Mouse (Mus musculus) embryonic facial prominence, embryonic 12.5 days (tissue): ENCODE measurements around the gene Atxn7. TPM values are rescaled to one million over a fixed set of nuclear protein-coding genes. Genes with fewer than 3 reads are reported as not detected.

Experiments
- ATAC-seq: fragments of 200-750 bp; cut with Nextera tagmentation; 2 replicates; pipeline ENCODE4 v1.8.0; 2017; ENCODE audit not compliant: insufficient number of reproducible peaks, insufficient read depth, low FRiP score, low TSS enrichment
- H3K27ac ChIP-seq: fragments of 300-500 bp; sonication (generic); 2 replicates; pipeline ENCODE4 v1.5.1; 2016; ENCODE audit warnings: mild to moderate bottlenecking
- H3K27me3 ChIP-seq: fragments of 300-500 bp; sonication (generic); 2 replicates; pipeline ENCODE4 v1.6.1; 2016; ENCODE audit warnings: mild to moderate bottlenecking, moderate library complexity
- H3K36me3 ChIP-seq: fragments of 300-500 bp; sonication (generic); 2 replicates; pipeline ENCODE4 v1.6.1; 2016; ENCODE audit warnings: mild to moderate bottlenecking
- H3K4me1 ChIP-seq: fragments of 300-500 bp; sonication (generic); 2 replicates; pipeline ENCODE4 v1.6.1; 2016
- H3K4me2 ChIP-seq: fragments of 300-500 bp; sonication (generic); replicated peaks from 2 replicates; pipeline ENCODE4 v1.6.1; 2016; ENCODE audit warnings: mild to moderate bottlenecking, moderate library complexity
- H3K4me3 ChIP-seq: fragments of 300-500 bp; sonication (generic); 2 replicates; pipeline ENCODE4 v1.5.1; 2016; ENCODE audit warnings: mild to moderate bottlenecking
- H3K9ac ChIP-seq: fragments of 300-500 bp; sonication (generic); 2 replicates; pipeline ENCODE4 v1.6.1; 2016; ENCODE audit warnings: mild to moderate bottlenecking, moderate library complexity
- H3K9me3 ChIP-seq: fragments of 300-500 bp; sonication (generic); 2 replicates; pipeline ENCODE4 v1.6.1; 2016; ENCODE audit warnings: mild to moderate bottlenecking, moderate library complexity
- WGBS: fragments of 180-500 bp; shearing (Covaris S2); methylation state at CpG from one replicate; pipeline ENCODE4 v1.1.7; 2016; 5-methylcytosine and 5-hydroxymethylcytosine counted together
- polyA plus RNA-seq: library from polyadenylated mRNA; unstranded; fragments of >200 nt; fragmentation: Nextera tagmentation; extraction: Ambion mirVana; gene quantifications from 2 replicates; pipeline ENCODE4 v1.2.1, GENCODE M21; 2016

The Atxn7 gene
- polyA plus RNA-seq, 1 experiment from 2014 or later, result 5.0 TPM

- no peak overlapping the region for H3K4me3 ChIP-seq
- no peaks in the 10 kb centered on the region for H3K9me3 ChIP-seq
- H3K9ac ChIP-seq, result peak overlapping the region; percentile 12; the same call in 1 of the 2 replicates
- H3K4me1 ChIP-seq, result peaks cover 36% of the 10 kb centered on the region
- peak overlapping the region; percentile 71; the same call in 1 of the 2 replicates for H3K27ac ChIP-seq
- H3K36me3 ChIP-seq, result no peaks in the 10 kb centered on the region
- 7% methylated on average over 10 of the region's 10 CpGs for WGBS
- no peaks in the 10 kb centered on the region for H3K27me3 ChIP-seq
- ATAC-seq, result peak; percentile 29; the same call in 1 of the 2 replicates
- H3K4me2 ChIP-seq, result peak overlapping the region; percentile 29
Measured at GRCm38 (mm10) chr14:14067648-14068472, 106.6 kb downstream of the Atxn7 start.

- Histone ChIP-seq H3K4me2 (no peak overlapping the region), H3K9ac (no peak overlapping the region), H3K27ac (peak overlapping the region; percentile 71; the same call in 1 of the 2 replicates), H3K36me3 (no peaks in the 10 kb centered on the region), H3K4me3 (no peak overlapping the region), H3K9me3 (no peaks in the 10 kb centered on the region), H3K4me1 (peaks cover 36% of the 10 kb centered on the region), H3K27me3 (no peaks in the 10 kb centered on the region)
- 38% methylated on average over 3 of the region's 3 CpGs for WGBS
- no peak for ATAC-seq
Measured at GRCm38 (mm10) chr14:14068553-14068952, 107.3 kb downstream of the Atxn7 start.

- 21% methylated on average over 6 of the region's 6 CpGs for WGBS
- no peaks in the 10 kb centered on the region for H3K36me3 ChIP-seq
- no peak overlapping the region for H3K9ac ChIP-seq
- H3K4me3 ChIP-seq, result no peak overlapping the region
- no peaks in the 10 kb centered on the region for H3K9me3 ChIP-seq
- H3K27ac ChIP-seq, result peak overlapping the region; percentile 20
- H3K27me3 ChIP-seq, result no peaks in the 10 kb centered on the region
- H3K4me1 ChIP-seq, result peaks cover 25% of the 10 kb centered on the region
- no peak for ATAC-seq
- no peak overlapping the region for H3K4me2 ChIP-seq
Measured at GRCm38 (mm10) chr14:14070541-14071315, 109.5 kb downstream of the Atxn7 start.

- 64% methylated on average over 4 of the region's 4 CpGs for WGBS
- Histone ChIP-seq H3K4me2 (no peak overlapping the region), H3K36me3 (no peaks in the 10 kb centered on the region), H3K9ac (no peak overlapping the region), H3K27ac (0 out of 2 replicates have a peak overlapping the region, but pooled peaks have one; percentile 20), H3K4me1 (peaks cover 25% of the 10 kb centered on the region), H3K27me3 (no peaks in the 10 kb centered on the region), H3K4me3 (no peak overlapping the region), H3K9me3 (no peaks in the 10 kb centered on the region)
- ATAC-seq, result no peak
Measured at GRCm38 (mm10) chr14:14071456-14071855, 110.2 kb downstream of the Atxn7 start.

- no peaks in the 10 kb centered on the region for H3K9me3 ChIP-seq
- no peak overlapping the region for H3K4me3 ChIP-seq
- H3K36me3 ChIP-seq, result no peaks in the 10 kb centered on the region
- no peak for ATAC-seq
- no peaks in the 10 kb centered on the region for H3K4me1 ChIP-seq
- WGBS, result 87% methylated on average over 6 of the region's 6 CpGs
- no peak overlapping the region for H3K27ac ChIP-seq
- no peaks in the 10 kb centered on the region for H3K27me3 ChIP-seq
- no peak overlapping the region for H3K4me2 ChIP-seq
- H3K9ac ChIP-seq, result no peak overlapping the region
Measured at GRCm38 (mm10) chr14:14080604-14081194, 119.5 kb downstream of the Atxn7 start.

GRCm38 (mm10) chr14:14083811-14084210 is 122.6 kb downstream of the Atxn7 start:
- H3K9me3 ChIP-seq, result no peaks in the 10 kb centered on the region
- H3K4me3 ChIP-seq, result no peak overlapping the region
- no peak for ATAC-seq
- peaks cover 2% of the 10 kb centered on the region; the same call in 1 of the 2 replicates for H3K36me3 ChIP-seq
- no peaks in the 10 kb centered on the region for H3K4me1 ChIP-seq
- no peaks in the 10 kb centered on the region for H3K27me3 ChIP-seq
- 89% methylated on average over 8 of the region's 8 CpGs for WGBS
- H3K4me2 ChIP-seq, result no peak overlapping the region
- H3K9ac ChIP-seq, result no peak overlapping the region
- no peak overlapping the region for H3K27ac ChIP-seq

- H3K27me3 ChIP-seq, result no peaks in the 10 kb centered on the region
- H3K4me1 ChIP-seq, result no peaks in the 10 kb centered on the region
- 90% methylated on average over 4 of the region's 4 CpGs for WGBS
- H3K9ac ChIP-seq, result no peak overlapping the region
- H3K4me2 ChIP-seq, result no peak overlapping the region
- ATAC-seq, result no peak
- no peaks in the 10 kb centered on the region for H3K9me3 ChIP-seq
- H3K4me3 ChIP-seq, result no peak overlapping the region
- H3K36me3 ChIP-seq, result peaks cover 12% of the 10 kb centered on the region
- H3K27ac ChIP-seq, result no peak overlapping the region
Measured at GRCm38 (mm10) chr14:14086711-14087263, 125.5 kb downstream of the Atxn7 start.

- no peak for ATAC-seq
- 65% methylated on average over 6 of the region's 6 CpGs for WGBS
- H3K27me3 ChIP-seq, result no peaks in the 10 kb centered on the region
- no peaks in the 10 kb centered on the region for H3K4me1 ChIP-seq
- no peaks in the 10 kb centered on the region for H3K9me3 ChIP-seq
- H3K27ac ChIP-seq, result no peak overlapping the region
- no peak overlapping the region for H3K9ac ChIP-seq
- H3K36me3 ChIP-seq, result peaks cover 12% of the 10 kb centered on the region
- H3K4me3 ChIP-seq, result no peak overlapping the region
- no peak overlapping the region for H3K4me2 ChIP-seq
Measured at GRCm38 (mm10) chr14:14087348-14087747, 126.1 kb downstream of the Atxn7 start.

- no peak overlapping the region for H3K4me3 ChIP-seq
- ATAC-seq, result no peak
- no peak overlapping the region for H3K4me2 ChIP-seq
- no peak overlapping the region for H3K27ac ChIP-seq
- peaks cover 16% of the 10 kb centered on the region for H3K36me3 ChIP-seq
- H3K9me3 ChIP-seq, result no peaks in the 10 kb centered on the region
- H3K27me3 ChIP-seq, result no peaks in the 10 kb centered on the region
- H3K4me1 ChIP-seq, result no peaks in the 10 kb centered on the region
- no peak overlapping the region for H3K9ac ChIP-seq
- WGBS, result 88% methylated on average over 9 of the region's 9 CpGs
Measured at GRCm38 (mm10) chr14:14088016-14088791, 127.0 kb downstream of the Atxn7 start.

- Histone ChIP-seq H3K4me1 (no peaks in the 10 kb centered on the region), H3K9ac (no peak overlapping the region), H3K36me3 (peaks cover 21% of the 10 kb centered on the region), H3K4me2 (no peak overlapping the region), H3K27ac (no peak overlapping the region), H3K27me3 (no peaks in the 10 kb centered on the region), H3K9me3 (no peaks in the 10 kb centered on the region), H3K4me3 (no peak overlapping the region)
- 94% methylated on average over 6 of the region's 6 CpGs for WGBS
- no peak for ATAC-seq
Measured at GRCm38 (mm10) chr14:14090571-14090970, 129.3 kb downstream of the Atxn7 start.
